Mouse (Mus musculus): ENCODE measurements at regions not wholly inside any gene's neighbourhood (a gene's known extent, or its start where the extent isn't known, plus 50 kb on each side); places are given as distances from the start of the nearest gene placed in this dataset.

- TF ChIP-seq CTCF (IDR thresholded peaks at IDR 0.05; ENCODE audit: low read depth, low read length) (no peak), POLR2A (IDR thresholded peaks at IDR 0.05; ENCODE audit: insufficient read depth, low read length) (no peak), EP300 (IDR thresholded peaks at IDR 0.05; ENCODE audit: insufficient read depth, low read depth, low read length) (no peak)
Observed at GRCm38 (mm10) chr10:16995010-16995409, 728.0 kb upstream of the Cited2 start.

All from ES-Bruce4 (cell line).